Mouse (Mus musculus) left cerebral cortex, postnatal 10 days (tissue): ENCODE results near the gene Tmem114. TPM values are rescaled to one million over a fixed set of nuclear protein-coding genes. Genes with fewer than 3 reads are reported as not detected.

Source experiments
- DNase-seq, 2 experiments: peaks; one replicate each; pipeline ENCODE4 v3.0.0; 2021 to 2022; ENCODE audit warnings: low spot score in 2 of 2, mixed read lengths in 1 of 2; ENCODE audit errors: extremely low spot score in 1 of 2
- intact Hi-C: fragments of 180-260 bp; cut with DNase I; formaldehyde crosslinking; loops from one replicate; pipeline ENCODE4 v1.15.1; 2025
- total RNA-seq, 2 experiments: library from RNA; stranded (reverse); gene quantifications; 2 replicates each; pipeline ENCODE4 v1.2.3; 2021

Gene Tmem114
- 1 to 10 TPM; 2.4 to 3.4 TPM for total RNA-seq

DNA sequence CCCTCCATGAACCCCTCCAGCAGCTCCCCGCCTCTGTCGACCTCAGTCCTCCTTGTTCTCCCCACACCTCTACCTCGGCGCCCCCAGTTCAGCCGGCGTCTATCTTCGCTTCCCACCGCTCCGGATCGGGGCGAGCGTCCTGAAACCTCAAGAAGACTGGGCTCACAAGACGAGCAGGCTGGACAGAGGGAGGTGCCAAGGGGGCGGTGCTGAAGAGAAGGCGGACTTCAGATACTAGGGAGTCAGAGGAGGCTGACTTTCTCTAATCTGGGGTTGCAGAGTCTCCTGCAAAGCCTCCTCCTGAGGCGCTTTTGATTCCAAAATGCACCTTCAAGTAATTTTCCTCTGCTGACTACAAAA is at the start of gene Tmem114:
Tmem114 (minus strand) TSS at position 166 of the 360 bp plus-strand sequence.
- intact Hi-C loops, result no loop called here
- DNase-seq, result peak in 1 of 2 experiments; percentile 38

DNA sequence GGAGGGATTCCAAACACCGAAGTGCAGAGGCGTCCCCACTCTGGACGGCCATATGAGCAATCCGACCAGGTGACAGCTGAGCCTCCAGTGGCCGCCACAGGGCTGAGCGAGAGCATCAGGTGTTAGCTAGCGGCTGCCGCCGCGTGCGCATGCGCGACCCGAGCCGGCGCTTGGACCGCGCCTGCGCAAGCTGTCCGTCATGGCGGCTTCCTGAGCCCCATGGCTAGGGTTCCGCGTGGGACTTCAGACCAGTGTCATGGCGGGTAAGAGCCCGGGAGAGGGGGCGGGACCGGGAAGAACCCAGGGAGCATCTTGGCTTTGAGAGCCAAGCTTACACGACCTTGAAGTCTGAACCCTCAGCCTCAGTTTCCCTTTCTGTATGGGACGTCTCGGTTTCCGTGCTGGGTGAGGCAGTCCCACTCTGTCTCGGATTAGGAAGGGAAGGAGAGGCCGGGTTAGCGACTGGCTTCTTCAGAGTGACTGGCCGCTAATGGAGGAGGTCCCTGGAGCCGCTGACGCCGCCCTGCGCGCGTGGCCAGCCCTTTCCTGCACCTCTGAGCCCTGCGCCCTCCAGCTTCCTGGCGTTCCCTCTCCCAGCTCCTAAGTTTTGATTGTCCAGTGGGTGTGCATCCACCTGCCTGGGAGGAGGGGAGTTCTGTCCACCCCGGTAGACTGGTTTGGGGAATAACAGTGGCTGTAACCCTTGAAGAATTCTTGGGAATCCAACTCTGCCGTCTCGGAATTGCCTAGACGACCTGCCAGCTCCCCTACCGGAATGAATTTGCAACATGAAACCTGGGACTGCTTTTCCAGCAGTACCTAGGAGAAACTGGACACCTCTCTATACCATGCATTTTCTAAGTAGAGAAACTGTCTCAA is 45.9 kb upstream of the Tmem114 start, which contains the start of gene Mettl22:
Mettl22 (plus strand) TSS at position 186 of the 879 bp plus-strand sequence.
- DNase-seq, result peak; percentile 86 to 94
- intact Hi-C loops, result loop anchor here (5.0 kb wide), 1 partner anchor 59 kb away; no protein-coding TSS in a partner anchor

DNA sequence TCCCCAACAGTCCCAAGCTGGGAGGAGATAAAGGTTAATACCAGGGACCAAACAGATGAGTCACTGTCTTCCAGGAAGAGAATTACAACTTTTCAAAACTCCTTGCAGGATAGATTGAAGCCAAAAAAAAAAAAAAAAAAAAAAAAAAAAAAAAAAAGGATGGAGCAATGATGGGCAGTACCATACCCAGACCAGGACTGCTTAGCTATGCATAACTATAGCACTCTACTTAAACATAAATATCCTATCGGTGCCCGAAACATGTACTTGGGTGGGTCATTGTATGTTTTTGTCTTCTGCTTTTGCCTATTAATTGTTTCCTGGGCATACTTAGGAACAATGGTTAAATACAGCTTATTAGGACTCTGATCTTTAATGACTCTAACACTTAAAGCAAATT is 45.2 kb upstream of the Tmem114 start:
- intact Hi-C loops, result loop anchor here (5.0 kb wide), 1 partner anchor 58 kb away; no protein-coding TSS in a partner anchor
- DNase-seq, result no peak

GRCm38 (mm10) chr16:8459098-8459497 is 34.2 kb upstream of the Tmem114 start:
- DNase-seq, result peak in 1 of 2 experiments; percentile 50
- intact Hi-C loops, result no loop called here

GRCm38 (mm10) chr16:8458391-8458790 is 33.5 kb upstream of the Tmem114 start:
- intact Hi-C loops, result no loop called here

DNA sequence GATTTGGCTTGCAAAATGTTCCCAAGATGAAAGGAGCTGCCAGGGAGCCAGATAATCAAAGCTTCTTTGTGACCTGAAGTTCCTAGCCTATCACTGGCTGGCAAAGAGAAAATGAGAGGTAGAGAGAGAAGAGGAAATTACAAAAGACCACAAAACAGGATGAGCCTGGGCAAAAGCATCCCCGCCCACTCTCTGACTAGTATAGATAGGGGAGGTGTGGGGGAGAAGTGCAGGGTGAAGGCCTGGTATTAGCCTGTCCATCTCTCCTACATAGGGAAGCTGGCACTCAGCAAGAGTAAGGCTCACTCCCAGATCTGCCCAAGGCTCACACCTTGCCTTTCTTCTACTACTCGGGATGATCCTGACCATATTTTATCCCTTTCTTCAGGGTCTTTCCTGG is 30.3 kb upstream of the Tmem114 start:
- intact Hi-C loops, result no loop called here
- no peak for DNase-seq

More at GRCm38 (mm10) chr16:8458391-8458790, 33.5 kb upstream of the Tmem114 start:
- no peak for DNase-seq

- DNase-seq, result no peak
- intact Hi-C loops, result no loop called here
These were observed 28.4 kb upstream of the Tmem114 start for GRCm38 (mm10) chr16:8453301-8453700.

DNA sequence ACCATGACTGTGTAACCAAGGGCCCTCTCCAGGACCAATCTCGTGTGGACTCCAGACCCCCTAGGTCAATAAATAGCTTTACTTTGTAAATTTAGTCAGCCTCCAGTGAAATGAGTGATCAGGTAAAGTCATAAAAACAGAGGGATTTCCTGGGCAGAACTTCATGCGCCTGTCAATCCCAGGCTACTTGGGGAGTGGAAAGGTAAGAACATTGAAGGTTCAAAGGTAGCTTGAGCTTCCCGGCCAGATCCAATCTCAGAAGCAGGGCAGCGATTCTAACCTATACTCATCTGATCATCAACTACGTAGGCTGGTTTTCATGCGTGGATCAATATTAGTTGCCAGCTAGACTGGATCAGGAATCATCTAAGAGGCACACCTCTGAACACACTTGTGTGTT is 21.3 kb upstream of the Tmem114 start:
- intact Hi-C loops, result no loop called here
- DNase-seq, result no peak

GRCm38 (mm10) chr16:8444911-8445310 is 20.0 kb upstream of the Tmem114 start:
- intact Hi-C loops, result no loop called here
- no peak for DNase-seq

- intact Hi-C loops, result no loop called here
- no peak for DNase-seq
These were observed 7.7 kb upstream of the Tmem114 start for GRCm38 (mm10) chr16:8432616-8433015.

DNA sequence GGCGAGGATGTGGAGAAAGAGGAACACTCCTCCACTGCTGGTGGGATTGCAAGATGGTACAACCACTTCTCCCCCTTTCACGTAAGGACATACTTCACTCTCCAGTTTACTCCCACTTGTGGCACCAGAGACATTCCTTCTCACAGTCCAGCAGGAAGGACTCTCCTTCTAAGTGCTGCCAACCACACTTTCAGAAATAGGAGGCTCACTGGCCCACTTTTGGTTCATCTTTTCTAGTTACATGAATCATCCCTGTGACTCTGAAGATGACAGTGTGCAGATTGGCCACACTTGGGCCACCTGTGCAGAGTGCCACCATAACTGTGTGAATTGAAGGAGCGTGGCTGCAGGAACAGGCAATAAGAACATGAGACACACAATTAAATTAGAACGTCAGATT is 4.6 kb upstream of the Tmem114 start:
- intact Hi-C loops, result no loop called here
- no peak for DNase-seq

DNA sequence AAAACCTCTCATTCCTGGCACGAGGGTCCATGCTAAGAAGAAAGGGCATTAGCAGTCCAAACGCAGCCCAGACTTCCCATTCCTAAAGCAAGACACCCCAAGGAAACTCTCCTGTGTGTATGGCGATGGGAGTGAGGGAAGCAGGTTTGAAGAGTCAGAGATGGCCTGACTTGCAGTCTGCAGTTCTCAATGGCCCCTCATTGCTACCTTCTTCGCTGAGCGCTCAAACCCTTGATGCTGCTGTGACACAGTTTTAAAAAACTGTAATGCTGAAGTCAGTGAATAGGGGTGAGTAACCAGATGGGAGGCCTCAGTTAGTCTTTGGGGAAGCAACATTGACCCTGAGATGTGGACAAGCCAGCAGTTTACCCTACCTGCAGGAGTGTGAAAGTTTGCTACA is 800 bp upstream of the Tmem114 start:
- DNase-seq, result no peak
- intact Hi-C loops, result no loop called here

DNA sequence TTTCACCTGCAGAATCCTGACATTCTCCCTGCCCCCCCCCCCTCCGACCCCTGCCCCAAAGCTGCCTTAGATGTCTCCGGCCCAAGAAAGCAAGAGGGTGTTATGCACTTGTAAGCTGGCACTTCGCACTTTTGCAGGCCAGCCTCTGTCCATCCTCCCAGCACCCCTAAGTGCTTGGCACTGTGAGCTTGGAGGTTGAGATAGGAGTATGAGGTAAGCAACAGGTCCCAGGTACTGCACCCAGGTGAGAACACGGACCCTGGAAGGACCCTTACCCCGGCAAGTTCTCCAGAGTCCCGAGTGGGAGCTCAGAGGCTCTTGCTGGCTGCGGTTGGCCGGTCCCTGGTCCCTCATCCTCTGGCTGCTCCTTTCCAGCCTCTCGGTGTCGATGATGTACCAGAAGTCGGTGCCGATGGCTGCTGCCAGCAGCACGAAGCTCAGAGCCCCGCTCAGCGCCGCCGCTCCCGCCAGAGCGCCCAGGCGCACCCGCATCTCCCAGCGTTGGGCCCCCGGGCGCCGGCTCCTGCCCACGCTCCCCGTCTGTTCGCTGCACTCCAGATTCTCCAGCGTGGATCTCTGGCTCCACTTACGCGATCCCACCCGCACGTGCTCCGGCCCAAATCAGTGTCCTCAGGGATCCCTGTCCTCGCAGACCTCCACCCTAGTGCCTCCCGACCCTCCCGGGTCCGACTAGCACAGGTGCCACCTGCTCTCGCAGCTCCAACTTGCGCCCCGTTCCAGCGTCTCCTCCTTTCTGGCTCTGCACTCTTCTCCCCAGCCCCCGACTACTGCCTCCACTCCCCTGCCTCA is 570 bp downstream of the Tmem114 start:
- intact Hi-C loops, result no loop called here
- DNase-seq, result peak; percentile 39 to 62

DNA sequence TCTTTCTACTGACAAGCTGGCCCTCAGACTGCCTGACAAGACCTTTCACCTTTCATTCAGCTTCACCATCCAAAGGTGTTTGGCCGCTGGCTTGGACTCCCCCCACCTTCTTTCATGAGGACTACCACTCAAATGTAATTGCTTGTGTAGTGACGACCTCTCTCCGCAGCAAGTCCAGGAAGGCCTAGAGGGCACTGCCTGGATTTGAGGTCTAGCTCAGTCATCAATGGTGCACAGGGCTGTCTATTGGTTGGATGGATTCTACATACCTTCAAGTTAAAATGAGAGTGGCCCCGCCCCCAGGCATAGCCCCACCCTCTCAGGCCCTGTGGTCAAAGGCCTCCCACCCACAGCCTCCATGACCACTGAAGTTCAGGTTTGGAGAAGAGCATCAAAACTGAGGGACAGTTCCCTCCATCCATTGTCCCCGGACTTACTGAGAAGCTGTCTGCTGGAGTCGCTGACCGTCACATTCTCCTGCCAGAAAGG is 1.3 kb downstream of the Tmem114 start:
- no peak for DNase-seq
- intact Hi-C loops, result no loop called here

DNA sequence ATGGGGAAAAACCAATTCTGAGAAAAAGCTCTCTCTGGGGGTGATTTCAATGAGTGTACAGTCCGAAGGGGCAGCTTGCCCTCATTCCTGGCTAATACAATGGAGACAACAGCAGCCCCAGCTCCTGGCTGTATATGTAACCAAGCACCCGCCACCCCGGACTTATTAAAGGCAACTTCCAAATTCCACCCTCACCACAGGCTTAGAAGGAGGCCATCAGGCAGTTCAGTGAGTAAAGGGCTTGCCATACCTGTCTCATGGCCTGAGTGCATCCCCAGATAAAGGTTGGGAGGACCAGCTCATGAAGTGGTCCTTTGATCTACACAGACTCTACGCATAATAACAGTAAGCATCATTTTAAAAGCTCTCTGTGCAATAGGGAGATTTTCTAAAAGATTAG is 4.1 kb downstream of the Tmem114 start:
- intact Hi-C loops, result no loop called here
- DNase-seq, result no peak

DNA sequence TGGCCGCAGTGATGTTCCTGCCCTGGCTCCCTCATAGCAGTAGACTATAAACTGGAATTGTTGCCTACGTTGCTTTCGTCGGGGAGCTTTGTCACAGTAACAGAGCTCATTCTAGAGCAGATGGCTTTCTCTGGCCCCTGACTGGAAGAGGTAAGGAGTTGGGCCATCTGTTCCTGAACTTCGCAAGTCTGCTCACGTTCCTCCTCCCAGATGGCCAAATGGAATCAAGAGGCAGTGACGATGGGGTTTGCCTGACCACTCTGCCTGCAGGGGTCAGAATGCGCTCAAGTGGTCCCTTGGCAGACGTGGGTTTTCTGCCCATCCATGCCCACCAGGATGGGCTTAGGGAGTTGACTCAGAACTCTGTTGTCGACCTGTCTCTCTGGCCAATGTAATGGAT is 4.6 kb downstream of the Tmem114 start:
- intact Hi-C loops, result no loop called here
- DNase-seq, result no peak

DNA sequence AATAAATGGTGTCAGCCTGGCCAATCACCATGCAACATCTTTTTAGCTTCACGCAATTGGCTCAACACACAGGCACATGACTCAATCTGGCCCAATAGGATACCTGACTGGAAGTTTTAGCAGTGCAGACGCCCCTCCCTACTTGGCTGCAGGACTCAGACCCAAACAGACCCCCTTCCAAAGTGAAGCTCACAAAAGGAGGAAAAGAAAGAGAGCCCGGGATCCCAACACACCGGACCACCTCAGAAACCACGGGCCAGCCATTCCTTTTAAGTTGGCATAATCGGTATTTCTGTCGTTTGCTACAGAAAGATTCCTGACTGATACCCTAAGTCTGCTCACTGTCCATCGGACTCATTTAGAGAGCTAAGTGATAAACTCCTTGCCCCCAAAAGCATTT is 5.3 kb downstream of the Tmem114 start:
- intact Hi-C loops, result no loop called here
- no peak for DNase-seq

- intact Hi-C loops, result no loop called here
- no peak for DNase-seq
These were observed 6.8 kb downstream of the Tmem114 start for GRCm38 (mm10) chr16:8418126-8418525.

DNA sequence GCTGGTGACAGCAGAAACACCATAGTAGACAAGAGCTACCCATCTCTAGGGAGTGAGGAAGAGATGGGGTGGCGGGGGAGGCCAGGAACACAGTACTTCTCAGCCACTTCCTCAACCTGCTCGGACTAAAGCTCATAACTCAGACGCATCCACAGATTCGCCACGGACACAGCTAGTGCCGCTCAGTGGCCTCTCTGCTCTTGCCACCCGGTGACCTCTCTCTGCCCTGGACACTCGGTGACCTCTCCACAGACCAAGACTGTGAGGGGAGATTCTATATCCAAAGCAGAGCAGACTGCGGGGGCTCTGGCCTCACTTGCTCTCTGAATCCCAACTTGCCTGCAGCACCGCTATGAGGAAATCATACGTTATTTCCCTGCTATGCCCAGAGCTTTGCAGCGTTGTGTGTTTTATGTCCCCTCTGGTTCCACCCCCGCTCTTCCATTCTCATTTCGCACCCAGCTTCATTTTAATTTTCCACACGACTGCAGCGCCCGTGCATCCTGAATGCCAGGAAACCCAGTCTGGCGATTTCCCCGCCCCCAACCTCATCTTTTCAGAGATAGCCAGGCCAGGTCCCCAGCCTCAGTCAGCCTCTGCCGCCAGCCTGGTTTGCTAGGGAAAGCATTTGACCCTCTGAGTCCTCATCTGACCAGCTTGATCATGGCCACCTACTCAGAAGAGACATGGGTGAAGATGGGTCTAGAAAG is 7.8 kb downstream of the Tmem114 start:
- intact Hi-C loops, result no loop called here
- no peak for DNase-seq
